Mouse (Mus musculus) kidney, adult 2 months (tissue): Measurements from ENCODE around the gene Wdr49.

Experiments used
- CTCF ChIP-seq: fragments of 200-500 bp; conservative IDR thresholded peaks from 2 replicates; pipeline ENCODE4 v1.5.1; 2011; ENCODE audit warnings: low read depth, mild to moderate bottlenecking, control low read depth, low read length, moderate library complexity, mixed read lengths; ENCODE audit not compliant: insufficient read depth, insufficient read length
- POLR2A ChIP-seq: fragments of 200-500 bp; IDR thresholded peaks from one replicate; pipeline ENCODE4 v1.6.1; 2011; ENCODE audit warnings: low read depth, low read length, control low read depth

- TF ChIP-seq POLR2A (no peak), CTCF (no peak)
Observed at GRCm38 (mm10) chr3:75395121-75395895, 86.6 kb downstream of the Wdr49 start.
